In the genomic region with DNA sequence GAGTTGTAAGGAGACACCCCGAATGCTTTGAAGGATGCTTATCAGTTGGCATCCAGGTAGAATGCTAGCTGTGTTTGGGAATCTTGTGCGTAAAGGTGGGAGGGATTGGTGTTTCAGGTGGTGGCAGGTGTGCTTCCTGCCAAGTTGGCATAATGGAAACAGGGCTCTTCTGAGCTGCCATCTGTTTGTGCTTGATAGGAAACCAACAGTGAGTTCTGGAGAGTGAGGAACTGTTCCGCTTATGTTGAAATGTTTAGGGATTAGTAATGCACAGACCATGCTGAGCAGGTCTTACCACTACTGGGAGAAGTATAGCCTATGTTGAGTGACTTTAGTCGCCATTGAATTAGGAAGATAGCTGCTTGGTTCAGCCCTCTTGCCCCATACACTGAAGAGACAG, we compare ENCODE assay signal across 25 mouse cellular contexts. TPM values are rescaled to one million over a fixed set of nuclear protein-coding genes. Genes with fewer than 3 reads are reported as not detected.
DNase-seq lines count a peak whose midpoint lies in the region; ATAC-seq and TF ChIP-seq lines count a peak whose summit lies in the region.
"Had no signal": no experiment of that assay in that cellular context is flagged by ENCODE, and none has a peak within 500 bp of the region (broad histone marks: within the 10 kb centered on the region; RNA-seq: fewer than 3 reads in every experiment).

No protein-coding gene starts in this region.

- no peaks in the 10 kb centered on the region for H3K4me1 ChIP-seq in hindbrain, postnatal 0 days (ENCODE audit: insufficient read depth, low read length)
- peaks cover 3% of the 10 kb centered on the region; the same call in 1 of the 2 replicates for H3K4me1 ChIP-seq in hindbrain, embryonic 16.5 days (ENCODE audit: control insufficient read depth, insufficient read depth, low read depth, low read length)
- peaks cover 30% of the 10 kb centered on the region for H3K4me1 ChIP-seq in cerebellum, adult 2 months (ENCODE audit: control insufficient read depth, insufficient read depth, low read length)

- no peak overlapping the region for H3K4me3 ChIP-seq in hindbrain, postnatal 0 days (ENCODE audit: low read length)
- H3K4me3 ChIP-seq in hindbrain, embryonic 16.5 days (ENCODE audit: low read length), result no peak overlapping the region
- no peak overlapping the region for H3K4me3 ChIP-seq in cerebellum, adult 2 months (replicated peaks; ENCODE audit: insufficient read depth, low read depth, low read length)
- H3K4me3 ChIP-seq: embryonic facial prominence, embryonic 10.5 days; heart, embryonic 15.5 days; intestine, embryonic 15.5 days; left cerebral cortex, adult 2 months; midbrain, embryonic 12.5 days had no signal

- no peak for TF ChIP-seq CTCF in hindbrain, postnatal 0 days (IDR thresholded peaks at IDR 0.05; ENCODE audit: low read depth)
- no peak; the same call in 1 of the 2 replicates for TF ChIP-seq CTCF in cerebellum, adult 2 months (IDR thresholded peaks at IDR 0.05; ENCODE audit: borderline replicate concordance, insufficient read depth, low read depth, low read length)

- no peaks in the 10 kb centered on the region for H3K36me3 ChIP-seq in hindbrain, postnatal 0 days (ENCODE audit: insufficient read depth, low read length)
- peaks cover 12% of the 10 kb centered on the region for H3K36me3 ChIP-seq in hindbrain, embryonic 16.5 days (ENCODE audit: control insufficient read depth, insufficient read depth, low read length)

- H3K27me3 ChIP-seq in hindbrain, postnatal 0 days (ENCODE audit: insufficient read depth, low read length), result no peaks in the 10 kb centered on the region
- no peaks in the 10 kb centered on the region for H3K27me3 ChIP-seq in hindbrain, embryonic 16.5 days (replicated peaks; ENCODE audit: control insufficient read depth, insufficient read depth, low read length)
- no peaks in the 10 kb centered on the region for H3K27me3 ChIP-seq in cerebellum, adult 2 months (ENCODE audit: control insufficient read depth, insufficient read depth, low read length)
- H3K27me3 ChIP-seq: heart, embryonic 15.5 days; intestine, embryonic 15.5 days; midbrain, embryonic 12.5 days had no signal

- H3K9me3 ChIP-seq in hindbrain, postnatal 0 days (ENCODE audit: low read length), result no peaks in the 10 kb centered on the region
- H3K9me3 ChIP-seq in hindbrain, embryonic 16.5 days (ENCODE audit: control insufficient read depth, low read length), result no peaks in the 10 kb centered on the region
- H3K9me3 ChIP-seq: embryonic facial prominence, embryonic 10.5 days; heart, embryonic 15.5 days; intestine, embryonic 15.5 days; midbrain, embryonic 12.5 days had no signal

- no peak overlapping the region for H3K9ac ChIP-seq in hindbrain, postnatal 0 days (replicated peaks; ENCODE audit: low read length)
- no peak overlapping the region for H3K9ac ChIP-seq in hindbrain, embryonic 16.5 days (ENCODE audit: low read depth, low read length)
- H3K9ac ChIP-seq: forebrain, postnatal 0 days; heart, embryonic 15.5 days; hindbrain, embryonic 14.5 days; intestine, embryonic 15.5 days; midbrain, embryonic 12.5 days had no signal

- ATAC-seq in hindbrain, postnatal 0 days, result 0 out of 2 replicates have a peak, but pooled peaks have one; percentile 18
- no peak for ATAC-seq in hindbrain, embryonic 16.5 days
- ATAC-seq in megakaryocyte, adult 5-6 weeks (ENCODE audit: poor library complexity, severe bottlenecking), result no peak
- ATAC-seq: CD4-positive, CD25-positive, alpha-beta regulatory T cell, adult 4 months; forebrain, postnatal 0 days; intestine, embryonic 15.5 days; lung, postnatal 0 days had no signal

- peak overlapping the region; percentile 36; the same call in 1 of the 2 replicates for H3K27ac ChIP-seq in hindbrain, postnatal 0 days
- H3K27ac ChIP-seq in hindbrain, embryonic 16.5 days (ENCODE audit: low read depth, low read length), result no peak overlapping the region
- H3K27ac ChIP-seq in cerebellum, adult 2 months (ENCODE audit: insufficient read depth, low read length), result peak overlapping the region; percentile 65; the same call in 1 of the 2 replicates
- H3K27ac ChIP-seq: embryonic facial prominence, embryonic 10.5 days; heart, embryonic 15.5 days; hindbrain, embryonic 14.5 days; intestine, embryonic 15.5 days; left cerebral cortex, adult 2 months; macrophage; midbrain, embryonic 12.5 days had no signal

- H3K4me2 ChIP-seq in hindbrain, postnatal 0 days (ENCODE audit: low read depth, low read length), result no peak overlapping the region
- H3K4me2 ChIP-seq in hindbrain, embryonic 16.5 days (ENCODE audit: low read length), result no peak overlapping the region
- H3K4me2 ChIP-seq: heart, embryonic 15.5 days; hindbrain, embryonic 14.5 days; intestine, embryonic 15.5 days; midbrain, embryonic 12.5 days had no signal

- 73% methylated on average over 4 of the region's 4 CpGs for WGBS in hindbrain, postnatal 0 days
- WGBS in hindbrain, embryonic 16.5 days, result 79% methylated on average over 4 of the region's 4 CpGs
- 11% methylated on average over 4 of the region's 4 CpGs for WGBS in cerebellum, adult 2 months

- TF ChIP-seq POLR2A in cerebellum, adult 2 months (IDR thresholded peaks at IDR 0.05; ENCODE audit: borderline replicate concordance, insufficient read depth, low read length), result no peak

- peak; percentile 34 for DNase-seq in hindbrain, postnatal 0 days (ENCODE audit: low spot score)
- peak; percentile 97 for DNase-seq in brain, adult 2 months (ENCODE audit: low read depth, low spot score)
- DNase-seq in cerebellum, adult 2 months, result peak; percentile 81 to 95
- peak; percentile 79 to 81 for DNase-seq in cerebellum, postnatal 25 days
- DNase-seq in ovary, postnatal 14 days (ENCODE audit: low spot score), result no peak
- no peak for DNase-seq in heart, adult 9 months (ENCODE audit: low spot score in 2 of 2)
- DNase-seq: adrenal gland, postnatal 25 days; forebrain, postnatal 0 days; gastrocnemius, postnatal 25 days; heart, postnatal 4 days; kidney, adult 8-10 months; kidney, postnatal 14 days; left cerebral cortex, postnatal 4 days; thymus, postnatal 25 days had no signal

RNA-seq across cellular contexts. Expression of gene Tulp4, which starts 12.6 kb away (rescaled TPM):
- 218 and 245 TPM in 2 replicates for total RNA-seq in hindbrain, postnatal 0 days (2014; rRNA removed)
- polyA plus RNA-seq in hindbrain, postnatal 0 days (2015; fragmentation: Nextera tagmentation; extraction: Ambion mirVana), result 77.1 and 91.9 TPM in 2 replicates
- 110 and 113 TPM in 2 replicates for polyA plus RNA-seq in hindbrain, embryonic 16.5 days (2015; fragmentation: Nextera tagmentation; extraction: Ambion mirVana)
- polyA plus RNA-seq in cerebellum, adult 2 months (2012; rRNA removed), result 144 and 151 TPM in 2 replicates
- 9.0 and 9.8 TPM in 2 replicates for total RNA-seq in megakaryocyte, adult 5-6 weeks (2015)
- total RNA-seq in megakaryocyte, adult 5-6 weeks (2017), result 13.2 and 17.5 TPM in 2 replicates

RNA-seq across cellular contexts. Expression of gene Gtf2h5, which starts 39.3 kb away (rescaled TPM):
- total RNA-seq in hindbrain, postnatal 0 days (2014; rRNA removed), result 40.1 and 44.1 TPM in 2 replicates
- 241 and 256 TPM in 2 replicates for polyA plus RNA-seq in hindbrain, postnatal 0 days (2015; fragmentation: Nextera tagmentation; extraction: Ambion mirVana)
- polyA plus RNA-seq in hindbrain, embryonic 16.5 days (2015; fragmentation: Nextera tagmentation; extraction: Ambion mirVana), result 201 and 227 TPM in 2 replicates
- 67.4 and 72.4 TPM in 2 replicates for polyA plus RNA-seq in cerebellum, adult 2 months (2012; rRNA removed)
- 73.4 and 75.0 TPM in 2 replicates for total RNA-seq in megakaryocyte, adult 5-6 weeks (2015)
- total RNA-seq in megakaryocyte, adult 5-6 weeks (2017), result 51.6 and 62.5 TPM in 2 replicates

RNA-seq across cellular contexts. Expression of gene Serac1, which starts 39.3 kb away (rescaled TPM):
- 11.5 and 15.6 TPM in 2 replicates for total RNA-seq in hindbrain, postnatal 0 days (2014; rRNA removed)
- 6.0 and 6.2 TPM in 2 replicates for polyA plus RNA-seq in hindbrain, postnatal 0 days (2015; fragmentation: Nextera tagmentation; extraction: Ambion mirVana)
- polyA plus RNA-seq in hindbrain, embryonic 16.5 days (2015; fragmentation: Nextera tagmentation; extraction: Ambion mirVana), result 11.8 and 12.5 TPM in 2 replicates
- 20.7 and 21.8 TPM in 2 replicates for polyA plus RNA-seq in cerebellum, adult 2 months (2012; rRNA removed)
- 1.2 and 2.1 TPM in 2 replicates for total RNA-seq in megakaryocyte, adult 5-6 weeks (2015)
- 4.9 and 5.7 TPM in 2 replicates for total RNA-seq in megakaryocyte, adult 5-6 weeks (2017)

Comparison
In these comparisons a context has a peak if more than half of its experiments do, and no peak if none do; other contexts are left out.
1. DNase-seq: peak in hindbrain, postnatal 0 days (single experiment), brain, adult 2 months (single experiment), cerebellum, adult 2 months (2 of 2) and cerebellum, postnatal 25 days (2 of 2); none in ovary, postnatal 14 days (single experiment) and heart, adult 9 months (0 of 2).